Mouse (Mus musculus) heart, postnatal 0 days (tissue): ENCODE measurements around the gene Dtx3l.
"Not testable (repeated sequence)": the region's sequence is repeated elsewhere in the genome, so short reads cannot be mapped to it uniquely, and the experiment has no call there.

Experiments used
- CTCF ChIP-seq: IDR thresholded peaks from 2 replicates; pipeline ENCODE4 v1.5.1; 2016; ENCODE audit warnings: antibody characterized with exemption, control low read depth, low read depth
- EP300 ChIP-seq: IDR thresholded peaks from 2 replicates; pipeline ENCODE4 v1.6.1; 2016; ENCODE audit warnings: antibody characterized with exemption, low read depth

GRCm38 (mm10) chr16:35978450-35978849 is 39.5 kb upstream of the Dtx3l start, which contains the start of gene Kpna1:
- TF ChIP-seq CTCF, EP300: not testable (repeated sequence)
